Mouse (Mus musculus) regulatory T cell (primary cell): ENCODE data around the gene Atpaf1.

Source experiments
- in situ Hi-C: fragments of 300-600 bp; cut with MboI, MseI; formaldehyde crosslinking; loops from one replicate; pipeline ENCODE4 v1.15.1; 2025; ENCODE audit warnings: high pct_unique_total_duplicates

Gene Atpaf1

DNA sequence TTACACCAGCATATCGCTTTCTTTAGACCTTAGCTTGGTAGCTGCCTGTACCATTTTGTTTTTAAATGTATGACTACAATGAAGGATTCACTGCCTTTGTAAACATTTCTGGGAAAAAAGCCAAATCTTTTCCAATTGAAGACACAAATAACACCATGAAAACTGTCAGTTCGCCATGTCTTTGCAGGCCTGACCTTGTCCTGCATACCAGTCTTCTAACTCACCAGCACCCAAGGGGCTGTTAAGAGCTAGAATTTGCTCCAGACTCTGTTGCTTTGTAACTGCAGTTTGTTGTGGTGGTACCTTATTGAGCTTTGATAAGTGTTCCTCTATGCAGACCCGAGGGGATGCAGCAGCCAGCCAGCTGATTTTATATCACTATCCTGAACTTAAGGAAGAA is 15.4 kb downstream of the Atpaf1 start:
- in situ Hi-C loops, result no loop called here

DNA sequence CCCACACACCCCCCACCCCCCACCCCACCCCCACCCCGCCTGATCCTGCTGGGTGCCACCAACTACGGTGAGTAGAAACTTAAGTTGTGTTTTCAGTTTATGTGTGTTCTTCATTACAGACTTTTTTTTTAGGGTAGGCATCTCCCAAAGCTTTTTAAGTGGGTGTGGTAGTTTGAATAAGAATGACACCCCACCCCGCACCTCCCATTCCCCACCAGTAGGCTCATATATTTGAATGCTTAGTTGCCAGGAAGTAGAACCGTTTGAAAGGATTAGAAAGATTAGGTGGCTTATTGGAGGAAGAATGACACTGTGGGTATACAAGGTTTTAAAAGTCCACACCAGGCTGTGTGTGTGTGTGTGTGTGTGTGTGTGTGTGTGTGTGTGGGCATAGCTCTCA is 27.7 kb downstream of the Atpaf1 start:
- in situ Hi-C loops, result loop anchor here (5.0 kb wide), 1 partner anchor 50 kb away; no protein-coding TSS in a partner anchor

DNA sequence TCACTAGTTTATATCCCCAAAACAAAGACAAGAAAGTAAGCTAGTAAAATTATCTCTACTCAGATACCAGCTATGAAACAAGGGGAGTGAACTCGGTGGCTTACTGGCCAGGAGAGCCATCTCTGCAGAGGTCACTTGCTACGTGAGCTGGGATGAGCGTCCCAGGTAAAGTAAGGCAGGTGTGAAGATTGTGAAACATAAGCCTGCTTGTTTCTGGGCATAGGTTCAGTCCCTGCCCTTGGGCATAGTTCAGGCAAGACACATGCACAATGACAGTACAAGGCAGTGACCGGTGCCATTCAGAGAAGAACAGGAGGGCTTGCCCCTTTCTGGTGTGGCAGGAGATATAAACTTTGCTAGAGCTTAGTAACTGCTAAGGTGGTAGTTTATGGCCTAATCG is 31.0 kb downstream of the Atpaf1 start:
- in situ Hi-C loops, result no loop called here

DNA sequence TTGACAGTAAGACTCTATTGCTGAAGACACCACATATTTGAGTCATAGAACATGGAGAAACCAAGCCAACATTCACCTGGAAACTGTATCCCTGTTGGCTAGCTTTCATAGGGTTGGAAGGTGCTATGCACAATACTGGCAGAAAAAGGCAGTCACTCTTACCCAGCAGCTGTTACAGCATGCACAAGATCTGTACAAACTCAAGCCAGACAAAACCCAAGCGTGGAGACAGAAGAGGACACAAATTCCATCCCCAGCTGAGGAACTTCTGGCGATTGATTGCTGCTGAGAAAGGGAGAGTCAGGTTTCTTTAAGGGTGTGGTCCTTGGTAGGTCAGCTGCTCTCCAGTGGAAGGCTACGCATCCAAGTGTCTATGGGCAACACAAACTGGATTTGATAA is 35.6 kb downstream of the Atpaf1 start:
- in situ Hi-C loops, result no loop called here

DNA sequence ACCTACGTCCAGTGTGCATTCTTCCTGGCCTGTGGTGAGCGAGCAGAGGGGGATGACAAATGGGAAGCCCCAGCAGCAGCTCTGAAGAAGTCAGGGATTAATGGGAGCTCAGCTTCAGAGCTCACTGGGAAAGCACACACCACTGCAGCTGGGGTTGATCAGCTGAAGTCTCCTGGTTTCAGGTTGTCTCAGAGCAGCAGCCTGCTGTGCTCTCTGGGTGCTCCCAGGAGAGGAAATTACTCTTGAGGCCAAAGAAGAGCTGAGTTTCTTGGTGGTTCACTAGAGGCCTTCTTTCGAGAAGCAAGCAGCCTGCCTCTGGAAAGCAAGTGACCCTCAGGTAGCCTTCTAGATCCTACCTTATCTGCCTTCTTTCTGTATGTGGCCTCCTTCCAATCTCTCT is 36.3 kb downstream of the Atpaf1 start:
- in situ Hi-C loops, result no loop called here

DNA sequence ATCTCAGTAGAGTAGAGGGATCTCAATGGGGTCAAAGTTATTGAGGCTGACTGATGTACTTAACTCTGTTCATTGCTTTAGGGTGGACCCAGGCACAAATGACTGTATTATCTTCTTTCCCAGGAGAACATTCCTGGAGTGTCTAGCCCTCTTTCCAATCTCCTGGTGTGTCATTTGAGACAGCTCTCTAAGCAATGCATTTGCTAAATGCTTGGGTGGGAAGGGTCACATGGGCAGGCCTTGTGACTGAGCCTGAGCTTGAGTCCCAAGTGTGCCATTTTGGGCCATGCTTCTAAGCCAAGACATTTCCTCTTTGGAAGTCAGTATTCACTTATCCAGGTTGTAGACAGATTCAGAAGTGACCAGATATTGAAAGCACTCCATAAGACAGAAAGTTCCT is 36.8 kb downstream of the Atpaf1 start:
- in situ Hi-C loops, result no loop called here

DNA sequence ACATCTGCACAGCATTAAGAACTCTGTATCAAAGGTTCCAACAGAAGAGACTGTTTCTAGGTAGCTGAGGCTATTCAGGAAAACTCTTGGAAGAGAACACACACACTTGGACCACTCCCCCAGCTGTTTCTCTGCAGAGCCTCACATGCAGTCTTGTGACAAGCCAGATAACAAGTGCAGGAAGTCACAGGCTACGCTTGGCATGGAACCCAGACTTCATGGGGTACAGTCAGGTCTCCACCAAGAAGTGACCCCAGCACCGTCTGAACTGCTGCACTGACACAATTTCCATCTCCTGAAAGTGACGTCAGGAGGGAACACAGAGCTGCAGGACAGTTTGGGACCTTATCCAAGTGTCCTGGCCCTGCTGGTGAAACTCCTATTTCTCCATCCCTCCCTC is 37.3 kb downstream of the Atpaf1 start:
- in situ Hi-C loops, result no loop called here

DNA sequence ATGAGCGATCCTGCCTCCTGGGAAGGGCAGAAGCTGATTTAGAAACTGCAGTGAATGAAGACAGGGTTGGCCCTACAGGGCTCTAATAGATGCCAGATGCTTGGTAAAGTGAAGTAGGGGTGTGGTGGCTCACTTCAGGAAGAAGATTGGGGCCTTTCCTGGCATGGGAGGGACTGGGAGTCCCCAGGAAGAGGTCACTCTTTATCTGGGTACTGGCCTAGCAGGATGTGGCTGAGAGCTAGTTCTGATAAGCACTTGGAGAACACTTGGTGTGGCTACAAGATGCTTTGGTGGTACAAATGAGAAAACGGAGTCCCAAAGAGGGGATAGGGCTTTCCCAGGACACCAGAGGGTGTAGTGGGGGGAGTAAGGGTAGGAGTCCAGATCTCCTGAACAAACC is 39.6 kb downstream of the Atpaf1 start:
- in situ Hi-C loops, result no loop called here

DNA sequence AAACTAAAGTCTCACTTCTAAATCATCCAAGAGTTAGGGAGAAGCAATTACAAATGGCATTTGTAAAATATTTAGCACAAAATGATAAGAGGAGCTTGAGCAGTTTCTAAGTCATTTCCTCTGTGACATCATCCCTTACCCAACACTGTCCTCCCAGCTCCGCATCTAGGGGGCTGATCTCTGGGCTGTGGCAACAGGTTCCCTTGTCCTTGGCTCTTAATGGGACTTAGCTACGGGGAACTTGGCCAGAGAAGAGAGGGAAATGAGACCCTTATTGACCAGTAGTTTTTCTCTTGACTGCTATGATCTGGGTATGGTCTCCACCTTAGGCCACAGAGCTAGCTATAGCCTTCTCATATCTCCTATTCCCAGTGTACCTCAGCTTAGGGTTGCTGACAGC is 40.7 kb downstream of the Atpaf1 start:
- in situ Hi-C loops, result no loop called here

DNA sequence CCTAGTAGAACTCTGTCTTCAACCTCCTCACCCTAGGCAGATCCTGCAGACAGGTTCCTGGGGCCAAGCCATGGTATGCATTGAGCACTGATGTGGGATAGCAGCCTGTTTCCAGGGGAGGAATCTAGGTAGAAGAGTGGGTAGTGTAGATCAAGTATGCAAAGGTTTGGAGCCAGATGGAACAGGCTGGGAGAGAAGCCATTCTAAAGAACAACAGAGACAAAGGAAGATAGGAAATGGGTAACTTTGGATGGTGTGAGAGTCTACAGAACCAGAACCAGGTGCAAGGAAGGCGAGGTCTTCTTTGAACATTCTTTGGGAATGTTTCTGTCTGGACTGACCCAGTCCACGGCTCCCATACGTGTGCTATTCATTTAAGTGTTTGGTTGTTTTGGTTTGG is 42.5 kb downstream of the Atpaf1 start:
- in situ Hi-C loops, result no loop called here

DNA sequence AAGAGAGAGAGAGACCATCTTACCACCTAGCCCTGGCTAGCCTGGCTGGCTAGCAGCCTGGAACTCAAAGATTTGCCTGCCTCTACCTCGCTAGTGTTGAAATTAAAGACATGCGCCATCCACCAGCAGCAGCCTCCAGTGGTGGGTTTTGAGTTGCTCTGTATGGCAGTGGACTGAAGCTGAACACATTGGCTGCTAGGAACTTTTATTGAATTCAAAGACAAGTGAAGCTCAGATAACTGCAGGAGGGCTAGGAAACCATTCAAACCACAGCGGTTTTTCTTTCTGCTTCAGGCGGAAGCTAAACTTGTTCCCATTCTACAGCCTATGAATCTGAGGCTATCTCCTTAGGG is 42.9 kb downstream of the Atpaf1 start:
- in situ Hi-C loops, result no loop called here

DNA sequence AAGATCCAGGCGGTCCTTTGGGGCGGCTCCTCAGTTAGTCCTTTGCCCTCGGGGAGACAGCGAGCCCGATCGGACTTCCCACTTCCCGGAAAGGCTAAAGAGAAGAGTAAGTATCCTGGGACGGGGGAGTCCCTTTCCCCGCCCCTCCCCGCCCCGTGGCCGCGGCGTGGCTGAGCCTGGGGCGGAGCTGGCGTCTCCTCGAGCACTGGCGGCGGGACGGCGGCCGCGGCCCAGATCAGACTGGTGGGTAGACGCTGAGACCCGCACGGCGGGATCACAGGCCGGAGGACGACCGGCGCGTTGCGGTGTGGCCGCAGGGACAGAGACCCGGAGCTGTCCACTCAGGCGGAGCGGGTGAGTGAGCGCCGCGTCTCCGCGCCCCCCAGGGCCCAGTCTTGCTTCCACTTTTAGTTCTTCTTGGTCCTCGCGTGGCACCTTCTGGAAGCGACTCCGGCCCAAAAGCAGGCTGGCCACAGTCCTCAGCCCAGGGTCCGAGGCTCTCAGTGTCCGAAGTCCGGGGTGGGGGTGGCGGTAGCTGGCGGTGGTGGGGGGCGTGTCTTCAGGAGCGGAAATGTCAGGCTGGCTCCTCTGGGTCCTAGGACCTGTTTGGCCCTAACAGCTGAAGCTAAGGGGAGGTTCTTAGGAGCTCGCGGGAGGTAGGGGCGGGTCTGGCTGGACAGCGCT is 43.4 kb downstream of the Atpaf1 start, which contains the start of gene Mob3c:
Gene Mob3c, plus strand, starts transcription at position 205 of the 684 bp plus-strand sequence.
- in situ Hi-C loops, result no loop called here

DNA sequence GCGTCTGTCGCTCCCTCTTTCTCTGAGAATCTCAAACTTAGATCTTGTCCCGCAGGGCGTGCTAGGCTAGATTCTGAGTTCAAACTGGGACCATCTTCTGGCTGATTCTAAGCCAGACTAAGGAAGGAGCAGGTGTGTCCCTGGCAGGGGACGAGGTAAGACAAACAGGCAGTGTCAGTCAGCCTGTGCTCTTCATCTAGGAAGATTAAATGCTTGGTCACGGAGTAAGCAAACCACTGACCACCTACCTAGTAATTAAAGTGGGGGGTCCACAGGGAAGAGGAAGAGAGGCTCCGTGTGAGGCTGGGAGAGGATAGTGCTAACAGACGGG is 43.9 kb downstream of the Atpaf1 start:
- in situ Hi-C loops, result no loop called here

DNA sequence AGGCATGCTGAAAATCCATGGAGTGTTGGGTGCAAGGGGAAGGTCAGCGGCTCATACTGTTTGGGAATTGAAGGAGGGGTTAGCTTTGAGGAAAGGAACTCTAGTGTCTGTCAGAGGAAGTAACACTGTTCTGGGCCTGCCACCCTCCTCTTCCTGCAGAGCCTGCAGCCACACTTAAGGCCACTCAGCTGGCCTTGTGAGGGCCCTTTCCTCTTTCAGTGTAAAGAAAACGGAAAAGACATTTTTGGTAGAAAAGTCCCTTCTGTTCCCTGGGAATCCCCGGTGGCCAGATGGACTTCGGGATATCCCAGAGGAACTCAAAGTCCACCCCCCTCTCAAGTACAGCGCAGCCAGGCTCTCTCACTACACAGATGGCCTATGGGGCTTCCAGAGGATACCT is 45.9 kb downstream of the Atpaf1 start:
- in situ Hi-C loops, result loop anchor here (5.0 kb wide), 2 partner anchors 48 to 93 kb away; partner anchors contain the start of genes Atpaf1, Efcab14 and Tex38

DNA sequence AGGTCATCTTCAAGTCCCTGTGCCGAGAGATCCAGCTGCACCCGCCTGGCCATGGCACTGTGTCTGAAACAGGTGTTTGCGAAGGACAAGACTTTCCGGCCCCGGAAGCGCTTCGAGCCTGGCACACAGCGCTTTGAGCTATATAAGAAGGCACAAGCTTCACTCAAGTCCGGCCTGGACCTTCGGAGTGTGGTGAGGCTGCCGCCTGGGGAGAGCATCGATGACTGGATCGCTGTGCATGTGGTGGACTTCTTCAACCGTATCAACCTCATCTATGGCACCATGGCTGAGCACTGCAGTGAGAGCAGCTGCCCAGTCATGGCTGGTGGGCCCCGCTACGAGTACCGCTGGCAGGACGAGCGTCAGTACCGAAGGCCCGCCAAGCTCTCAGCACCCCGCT is 46.6 kb downstream of the Atpaf1 start:
- in situ Hi-C loops, result loop anchor here (5.0 kb wide), 2 partner anchors 49 to 94 kb away; partner anchors contain the start of genes Atpaf1, Efcab14 and Tex38

DNA sequence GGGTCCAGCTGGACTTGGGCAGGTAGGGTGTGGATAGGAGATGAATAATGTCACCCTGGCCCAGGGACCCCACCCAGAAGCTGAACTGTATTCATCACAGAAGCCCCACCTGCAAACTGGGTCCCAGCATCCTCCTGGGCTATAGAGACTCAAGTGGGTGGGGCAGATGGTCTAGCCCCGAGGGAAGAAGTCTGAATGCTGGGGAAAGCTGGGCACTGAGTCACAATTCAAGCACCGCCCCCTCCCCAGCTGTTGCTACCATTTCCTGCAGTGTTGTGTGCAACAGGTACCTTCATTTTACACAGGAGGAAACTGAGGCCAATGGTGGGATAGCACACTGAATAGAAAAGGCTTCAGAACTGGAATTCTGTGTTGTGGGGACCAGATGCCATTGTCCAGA is 47.4 kb downstream of the Atpaf1 start:
- in situ Hi-C loops, result loop anchor here (5.0 kb wide), 2 partner anchors 50 to 95 kb away; partner anchors contain the start of genes Atpaf1, Efcab14 and Tex38

DNA sequence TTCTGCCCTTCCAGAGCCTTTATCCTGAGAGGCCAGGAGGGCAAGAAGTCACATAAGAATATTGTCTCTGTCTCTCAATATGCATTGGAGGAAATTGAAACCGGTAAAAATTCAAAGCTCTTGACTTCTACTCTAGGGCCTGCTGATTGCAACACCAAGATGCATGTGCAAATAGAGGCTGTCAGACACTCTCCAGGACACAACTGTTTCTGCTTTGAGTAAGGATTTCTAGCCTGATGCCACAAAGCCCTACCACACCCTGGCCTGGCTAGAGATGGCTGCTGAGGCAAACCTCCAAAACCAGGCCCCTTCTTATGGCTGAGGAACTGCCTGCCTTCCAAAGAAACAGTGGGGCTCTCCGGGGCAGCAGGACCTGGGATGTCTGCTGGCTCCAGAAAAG is 51.0 kb downstream of the Atpaf1 start:
- in situ Hi-C loops, result no loop called here

DNA sequence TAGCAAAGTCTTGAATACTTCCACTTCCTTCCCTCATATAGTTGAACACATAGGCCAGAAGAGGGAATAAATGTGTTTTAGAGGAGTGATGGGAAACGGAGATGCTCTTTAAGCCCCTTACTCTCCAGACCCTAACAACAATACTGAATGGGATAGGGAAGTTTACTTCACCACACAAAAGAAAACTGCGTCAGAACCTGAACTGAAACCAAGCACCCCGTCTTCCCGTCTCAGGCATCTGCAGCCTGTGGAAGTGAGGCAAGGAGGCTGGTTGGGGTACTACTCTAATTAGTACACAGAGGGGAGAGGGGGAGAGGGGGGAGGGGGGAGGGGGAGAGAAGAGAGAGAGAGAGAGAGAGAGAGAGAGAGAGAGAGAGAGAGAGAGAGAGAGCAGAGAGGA is 53.6 kb downstream of the Atpaf1 start:
- in situ Hi-C loops, result no loop called here

DNA sequence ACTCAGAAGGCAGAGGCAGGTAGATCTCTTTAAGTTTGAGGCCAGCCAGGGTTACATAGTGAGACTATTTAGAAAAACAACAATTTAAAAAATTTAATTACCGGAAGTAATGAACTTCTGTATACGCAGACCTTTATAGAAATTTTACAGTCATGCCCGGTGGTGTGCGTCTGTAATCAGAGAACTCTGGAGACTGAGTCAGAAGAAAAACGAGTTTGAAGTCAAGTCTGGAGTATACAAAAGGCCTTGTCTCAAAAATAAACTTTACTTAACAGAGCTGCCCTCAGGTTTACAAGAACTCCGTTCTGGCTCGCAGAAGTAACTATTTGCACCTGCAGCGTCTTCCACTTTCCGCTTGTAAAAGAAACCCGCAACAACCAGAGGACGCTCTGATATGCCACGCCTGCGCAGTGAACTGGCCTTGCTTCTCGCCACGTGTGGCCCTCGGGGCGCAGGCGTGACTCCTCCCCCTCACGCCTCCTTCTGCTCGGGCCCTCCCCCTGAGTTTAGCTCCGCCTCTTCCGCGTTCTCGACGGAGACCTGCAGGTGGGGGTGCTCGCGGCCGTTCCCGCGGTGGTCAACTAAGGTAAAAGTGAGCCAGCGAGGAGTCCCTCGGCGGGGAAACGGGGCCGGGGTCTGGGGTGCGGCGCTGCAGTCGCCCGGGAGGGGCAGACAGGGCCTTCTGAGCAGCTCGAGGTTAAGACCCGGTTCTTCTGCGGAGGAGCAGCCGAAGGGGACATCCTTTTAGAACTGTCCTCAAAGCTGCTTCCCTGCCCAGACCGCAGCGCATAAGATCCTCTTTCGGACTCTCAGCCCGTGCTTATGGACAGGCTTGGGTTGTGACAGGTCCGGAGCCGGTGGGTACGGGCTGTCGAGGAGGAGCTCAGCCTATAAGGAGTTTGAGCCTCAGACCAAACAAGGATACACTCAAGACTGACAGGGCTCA is 54.4 kb downstream of the Atpaf1 start, which contains the start of gene Mknk1:
Gene Mknk1, plus strand, starts transcription at position 503 of the 946 bp plus-strand sequence.
- in situ Hi-C loops, result no loop called here

DNA sequence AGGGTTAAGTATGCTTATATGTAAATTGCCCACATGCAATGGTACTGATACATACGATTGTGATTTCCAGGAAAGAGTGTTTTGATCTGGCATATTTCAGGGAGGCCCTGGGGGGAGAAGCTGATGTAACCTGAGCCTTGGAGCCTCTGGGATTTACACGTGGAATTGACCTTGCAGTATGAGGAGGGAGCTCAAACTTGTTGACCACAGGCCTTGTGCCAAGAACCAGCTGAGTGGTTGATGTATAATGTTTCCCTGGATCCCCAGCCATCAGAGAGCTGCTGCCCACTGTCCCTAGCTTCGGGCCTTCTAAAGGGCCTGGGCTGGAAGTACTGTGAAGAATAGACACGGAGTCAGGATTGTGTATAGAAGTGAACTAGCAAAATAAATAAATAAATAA is 55.3 kb downstream of the Atpaf1 start:
- in situ Hi-C loops, result no loop called here

DNA sequence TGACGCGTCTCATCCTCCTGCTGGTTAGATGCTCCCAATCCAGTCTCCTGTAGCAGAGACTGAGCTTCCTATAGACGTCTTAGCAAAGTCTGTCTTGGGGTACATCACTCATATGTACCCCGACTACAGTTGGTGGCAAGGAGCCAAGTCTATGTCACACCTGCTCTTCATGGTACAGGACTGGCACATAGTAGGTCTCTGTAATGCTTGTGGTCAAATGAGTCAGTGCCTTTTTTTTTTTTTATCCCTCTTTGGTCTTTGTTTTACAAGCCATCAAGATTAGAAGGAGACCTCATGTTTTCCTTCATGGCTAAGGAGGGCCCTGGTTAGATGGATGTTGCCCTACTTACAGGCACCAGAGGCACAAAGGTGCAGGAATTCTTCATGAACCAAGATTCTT is 56.2 kb downstream of the Atpaf1 start:
- in situ Hi-C loops, result no loop called here

DNA sequence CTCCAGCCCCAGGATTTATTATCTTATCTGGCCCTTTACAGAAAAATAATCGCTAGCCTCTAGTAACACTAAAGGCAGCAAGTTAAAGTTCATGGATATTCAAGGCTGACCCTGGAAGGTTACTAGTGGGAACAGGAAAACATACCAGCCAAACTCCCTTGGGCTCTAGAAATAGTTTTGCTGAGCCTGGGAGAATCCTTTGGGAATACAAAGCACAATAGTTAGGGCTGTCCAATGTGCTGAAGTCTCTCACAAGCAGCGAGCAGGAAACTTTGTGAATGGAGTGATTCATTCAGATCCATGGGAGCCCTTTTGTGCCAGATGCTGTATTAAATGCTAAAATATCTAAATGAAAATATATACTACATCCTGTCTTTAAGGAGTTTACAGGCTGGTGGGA is 62.0 kb downstream of the Atpaf1 start:
- in situ Hi-C loops, result no loop called here

DNA sequence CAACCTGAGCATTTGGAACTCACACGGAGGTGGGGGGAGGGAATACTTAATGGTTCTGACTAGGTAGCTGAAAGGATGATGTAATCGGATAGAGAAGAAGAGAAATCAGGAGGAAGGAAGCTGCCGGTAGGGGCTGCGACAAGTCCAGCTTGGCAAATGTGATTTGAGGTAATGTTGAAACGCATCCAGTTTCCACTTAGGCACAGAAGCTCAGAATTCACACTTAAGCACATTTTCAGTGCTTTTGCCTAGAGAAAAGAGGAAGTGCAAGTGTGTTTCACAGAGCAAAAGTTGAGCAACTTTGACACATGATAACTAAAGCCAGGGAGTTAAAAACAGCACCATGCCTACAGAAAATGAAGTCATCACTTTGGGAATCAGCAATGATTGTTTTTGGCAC is 62.8 kb downstream of the Atpaf1 start:
- in situ Hi-C loops, result no loop called here
